9 mouse cellular contexts compared by ENCODE assay signal in genomic region chr6:92705353-92706144, GRCm38 (mm10). TPM values are rescaled to one million over a fixed set of nuclear protein-coding genes. Genes with fewer than 3 reads are reported as not detected.
A peak's percentile ranks its signal among the peaks of the same experiment; 100 is the strongest.
DNase-seq lines count a peak whose midpoint lies in the region; ATAC-seq lines count a peak whose summit lies in the region.
"Had no signal": no experiment of that assay in that cellular context is flagged by ENCODE, and none has a peak within 500 bp of the region (broad histone marks: within the 10 kb centered on the region; RNA-seq: fewer than 3 reads in every experiment).

No protein-coding gene starts in this region.

- H3K4me1 ChIP-seq in limb, embryonic 12.5 days (replicated peaks), result peaks cover 32% of the 10 kb centered on the region
- peaks cover 10% of the 10 kb centered on the region; the same call in 1 of the 2 replicates for H3K4me1 ChIP-seq in neural tube, embryonic 14.5 days (ENCODE audit: control insufficient read depth, insufficient read depth, low read length)

- peak overlapping the region; percentile 85 for H3K27ac ChIP-seq in limb, embryonic 12.5 days
- H3K27ac ChIP-seq in neural tube, embryonic 14.5 days (ENCODE audit: low read depth, low read length), result peak overlapping the region; percentile 75

- 1% methylated on average over 39 of the region's 39 CpGs for WGBS in limb, embryonic 12.5 days
- WGBS in neural tube, embryonic 14.5 days, result 3% methylated on average over 38 of the region's 39 CpGs

- ATAC-seq in limb, embryonic 12.5 days (ENCODE audit: insufficient number of reproducible peaks, insufficient read depth, low FRiP score, low TSS enrichment, low read depth), result peak; percentile 18
- peak; percentile 70 for ATAC-seq in neural tube, embryonic 14.5 days (ENCODE audit: low read depth)

- no peaks in the 10 kb centered on the region for H3K27me3 ChIP-seq in limb, embryonic 12.5 days
- no peaks in the 10 kb centered on the region; the same call in 1 of the 2 replicates for H3K27me3 ChIP-seq in neural tube, embryonic 14.5 days (ENCODE audit: control insufficient read depth, insufficient read depth, low read length)
- H3K27me3 ChIP-seq: CH12.LX had no signal

- H3K9me3 ChIP-seq in limb, embryonic 12.5 days, result no peaks in the 10 kb centered on the region
- no peaks in the 10 kb centered on the region for H3K9me3 ChIP-seq in neural tube, embryonic 14.5 days (ENCODE audit: control insufficient read depth, low read length)

- 0 out of 2 replicates have a peak, but pooled peaks cover 4% of the 10 kb centered on the region for H3K36me3 ChIP-seq in limb, embryonic 12.5 days
- H3K36me3 ChIP-seq in neural tube, embryonic 14.5 days (ENCODE audit: control insufficient read depth, insufficient read depth, low read length), result no peaks in the 10 kb centered on the region

- intact Hi-C loops in gastrocnemius, postnatal 36 days (cut with DNase I), result no loop called here

- H3K4me3 ChIP-seq in limb, embryonic 12.5 days (replicated peaks), result peak overlapping the region; percentile 87
- peak overlapping the region; percentile 80 for H3K4me3 ChIP-seq in neural tube, embryonic 14.5 days (ENCODE audit: low read depth, low read length)

- peak overlapping the region; percentile 81 for H3K9ac ChIP-seq in limb, embryonic 12.5 days (replicated peaks)
- H3K9ac ChIP-seq in neural tube, embryonic 14.5 days (replicated peaks; ENCODE audit: low read depth, low read length), result peak overlapping the region; percentile 87

- DNase-seq in gastrocnemius, postnatal 10 days, result peak; percentile 19
- no peak for DNase-seq in gastrocnemius, postnatal 36 days
- peak; percentile 13 for DNase-seq in NIH3T3 (ENCODE audit: low read depth)
- peak; percentile 48 for DNase-seq in forelimb bud, embryonic 11.5 days (ENCODE audit: low read depth, low spot score)
- DNase-seq in right cerebral cortex, postnatal 25 days, result no peak
- DNase-seq in urinary bladder, postnatal 4 days (ENCODE audit: low spot score in 2 of 2), result no peak

- H3K4me2 ChIP-seq in limb, embryonic 12.5 days, result peak overlapping the region; percentile 93
- H3K4me2 ChIP-seq in neural tube, embryonic 14.5 days (ENCODE audit: low read depth, low read length), result peak overlapping the region; percentile 92

RNA-seq across cellular contexts. Expression of gene Prickle2, which starts 0.4 kb away (rescaled TPM):
- 1 to 10 TPM; 7.1 to 7.4 TPM for total RNA-seq in gastrocnemius, postnatal 10 days (2021)
- total RNA-seq in gastrocnemius, postnatal 36 days (2021), result 1 to 10 TPM; 1.6 to 1.9 TPM
- 6.5 and 7.0 TPM in 2 replicates for polyA plus RNA-seq in limb, embryonic 12.5 days (2016; fragmentation: Nextera tagmentation; extraction: Ambion mirVana)
- 25.4 and 25.5 TPM in 2 replicates for polyA plus RNA-seq in neural tube, embryonic 14.5 days (2014; fragmentation: Nextera tagmentation; extraction: Ambion mirVana)
- total RNA-seq: CH12.LX had no signal

Comparison
In these comparisons a context has a peak if more than half of its experiments do, and no peak if none do; other contexts are left out.
1. DNase-seq: peak in gastrocnemius, postnatal 10 days (single experiment), NIH3T3 (single experiment) and forelimb bud, embryonic 11.5 days (single experiment); none in gastrocnemius, postnatal 36 days (0 of 2), right cerebral cortex, postnatal 25 days (single experiment) and urinary bladder, postnatal 4 days (0 of 2).